Mouse (Mus musculus): ENCODE measurements around the gene Rab36.

GRCm38 (mm10) chr10:75063301-75063965 lies 26.6 kb downstream of the Rab36 start:
- TF ChIP-seq POLR2A (IDR thresholded peaks at IDR 0.05; ENCODE audit: borderline replicate concordance, extremely low read depth, insufficient read depth, insufficient read length, poor library complexity, severe bottlenecking) = no peak
- no peak for TF ChIP-seq CTCF (IDR thresholded peaks at IDR 0.05; ENCODE audit: borderline replicate concordance, extremely low read depth, insufficient read depth, insufficient read length)
